Mouse (Mus musculus) B cell, adult 2 months (primary cell): ENCODE results near the gene Igfn1.

Source experiments
- DNase-seq, 2 experiments: peaks; one replicate each; pipeline ENCODE4 v3.0.0; 2022

The Igfn1 gene

DNA sequence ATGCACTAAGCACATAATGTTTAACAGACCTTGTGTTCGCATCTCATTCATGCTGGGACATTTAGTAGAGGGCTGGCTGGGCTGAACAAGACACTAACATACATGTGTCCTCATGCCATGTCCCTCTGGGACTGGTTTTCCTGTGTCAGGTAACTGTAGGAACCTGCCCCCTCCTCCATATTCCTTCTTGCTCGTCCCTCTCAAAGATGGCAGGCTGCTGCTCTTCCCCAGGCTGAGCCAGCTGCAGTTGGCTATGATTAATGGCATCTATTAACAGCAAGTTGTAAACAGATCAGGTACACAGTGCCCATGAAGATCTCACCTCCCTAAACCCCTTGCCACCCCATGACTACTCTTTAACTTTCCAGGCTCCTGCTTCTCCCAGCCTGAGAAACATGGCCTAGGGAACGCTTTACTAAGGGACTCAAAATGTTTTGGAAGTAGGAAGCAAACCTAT, at the start of gene Igfn1:
Gene Igfn1 (minus strand): TSS at position 51 of the 457 bp plus-strand sequence.
- DNase-seq, result no peak

DNA sequence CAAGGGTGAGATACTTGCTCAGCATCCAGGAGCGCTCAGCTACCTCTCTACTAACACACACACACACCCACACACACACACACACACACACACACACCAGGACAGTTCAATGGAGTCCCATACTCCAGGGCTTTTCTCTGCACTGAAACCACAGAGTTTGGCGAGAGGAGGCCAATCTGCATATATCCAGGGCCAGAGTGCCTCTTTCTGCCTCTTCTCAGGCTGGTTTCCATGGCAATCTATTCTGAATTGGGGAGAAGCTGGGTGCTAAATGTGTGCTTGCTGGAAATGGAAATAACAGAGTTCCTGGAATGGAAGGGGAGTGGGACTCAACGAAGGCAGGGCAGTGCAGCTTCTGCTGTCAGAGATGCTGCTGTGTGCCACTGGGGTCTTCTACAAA, 49.6 kb upstream of the Igfn1 start:
- no peak for DNase-seq

DNA sequence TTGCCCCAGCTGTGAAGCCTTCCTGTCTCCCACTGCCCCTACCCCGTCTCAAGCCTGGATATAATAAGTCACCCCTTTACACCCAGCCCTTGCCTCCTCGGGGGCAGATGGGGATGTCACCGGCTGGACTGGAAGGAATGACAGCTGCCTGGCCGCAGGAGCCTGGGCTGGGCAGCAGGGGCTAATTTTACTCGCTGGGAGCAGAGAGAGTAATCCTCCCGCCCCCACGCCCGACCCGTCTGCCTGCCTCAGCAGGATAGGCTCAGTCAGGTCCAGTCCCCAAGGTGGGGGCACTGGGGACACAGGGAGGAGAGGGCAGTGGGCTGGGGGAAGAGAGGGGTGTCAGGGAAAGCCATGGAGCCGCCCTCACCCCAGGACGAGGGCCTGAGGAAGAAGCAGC, 46.4 kb upstream of the Igfn1 start, which contains the start of gene Cacna1s:
Gene Cacna1s (plus strand): TSS at position 204 of the 400 bp plus-strand sequence.
- DNase-seq, result no peak

DNA sequence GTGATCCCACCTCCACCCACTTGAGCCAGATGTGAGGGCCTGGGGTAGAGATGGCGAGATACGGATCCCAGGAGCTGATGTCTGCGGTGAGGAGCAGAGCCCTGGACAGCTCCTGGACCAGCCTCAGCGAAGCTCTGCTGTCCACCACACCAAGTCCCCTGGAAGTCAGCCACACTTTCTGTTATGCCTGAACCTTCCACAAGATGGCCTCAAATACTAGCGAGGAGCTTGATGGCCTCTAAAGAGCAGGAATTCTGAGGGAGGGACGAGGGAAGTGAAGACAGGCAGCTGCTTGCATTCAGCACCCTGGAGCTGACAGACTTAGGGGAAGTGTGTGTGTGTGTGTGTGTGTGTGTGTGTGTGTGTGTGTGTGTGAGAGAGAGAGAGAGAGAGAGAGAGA, 45.3 kb upstream of the Igfn1 start:
- DNase-seq, result peak; percentile 17 to 20

DNA sequence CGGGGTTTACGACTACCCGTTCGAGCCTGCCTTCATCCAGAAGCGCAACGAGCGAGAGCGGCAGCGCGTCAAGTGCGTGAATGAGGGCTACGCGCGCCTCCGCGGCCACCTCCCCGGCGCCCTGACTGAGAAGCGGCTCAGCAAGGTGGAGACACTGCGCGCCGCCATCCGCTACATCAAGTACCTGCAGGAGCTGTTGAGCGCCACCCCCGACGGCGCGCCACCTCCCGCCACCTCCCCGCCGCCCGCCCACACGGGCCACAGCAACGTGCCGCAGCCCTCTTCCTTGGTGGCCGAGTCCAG, 44.8 kb upstream of the Igfn1 start:
- peak; percentile 11 to 19 for DNase-seq

DNA sequence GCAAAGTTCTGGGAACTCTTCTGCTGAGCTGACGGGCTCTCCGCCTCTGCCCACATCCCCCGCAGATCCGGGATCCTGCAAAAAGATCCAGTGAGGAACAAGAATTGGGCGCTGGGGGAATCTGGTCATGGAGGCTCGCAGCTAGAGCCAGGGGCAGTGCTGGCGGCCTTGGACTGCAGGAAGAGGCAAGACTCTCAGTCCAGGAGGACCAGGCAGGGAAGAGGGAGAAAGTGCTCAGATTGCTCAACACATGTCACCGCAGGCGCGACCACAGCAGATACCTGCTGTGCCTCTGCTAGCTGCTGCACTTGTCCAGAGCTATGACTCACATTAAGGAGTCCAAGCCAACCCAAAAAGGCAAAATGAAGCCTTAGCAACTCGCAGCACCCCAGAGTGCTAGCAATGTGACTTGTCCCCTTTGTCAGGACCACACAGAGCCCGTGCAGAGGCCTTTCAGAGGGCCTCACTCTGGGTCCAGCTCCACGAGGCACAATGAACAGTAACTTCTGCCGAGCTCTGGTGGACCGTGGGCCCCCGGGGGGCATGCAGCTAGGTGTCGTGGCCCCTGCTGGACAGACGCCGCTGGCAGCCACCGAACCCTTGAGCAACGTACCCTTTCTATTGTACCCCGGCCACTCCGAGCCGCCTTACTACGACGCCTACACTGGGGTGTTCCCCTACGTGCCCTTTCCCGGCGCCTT, 44.3 kb upstream of the Igfn1 start, which contains the start of gene Ascl5:
Gene Ascl5 (plus strand): TSS at position 493 of the 701 bp plus-strand sequence.
- peak in 1 of 2 experiments; percentile 3 for DNase-seq

DNA sequence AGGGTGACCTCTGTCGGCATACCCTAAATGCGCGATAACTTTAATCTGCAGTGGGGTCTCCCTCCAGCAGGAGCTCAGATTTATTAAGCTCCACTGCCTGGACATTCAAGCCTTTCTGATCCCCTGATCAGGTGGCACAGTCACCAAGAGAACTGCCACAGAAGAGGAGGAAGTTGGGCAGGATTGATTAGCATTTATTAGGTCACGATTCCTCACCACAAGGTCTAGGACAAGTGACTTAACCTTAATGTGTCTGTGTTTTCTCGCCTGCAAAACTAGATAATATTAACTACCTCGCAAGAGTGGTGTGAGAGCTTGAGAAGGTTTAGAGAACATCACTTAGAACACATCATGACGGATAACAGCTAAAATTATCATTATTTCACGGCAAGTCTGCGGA, 41.8 kb upstream of the Igfn1 start:
- DNase-seq, result no peak

DNA sequence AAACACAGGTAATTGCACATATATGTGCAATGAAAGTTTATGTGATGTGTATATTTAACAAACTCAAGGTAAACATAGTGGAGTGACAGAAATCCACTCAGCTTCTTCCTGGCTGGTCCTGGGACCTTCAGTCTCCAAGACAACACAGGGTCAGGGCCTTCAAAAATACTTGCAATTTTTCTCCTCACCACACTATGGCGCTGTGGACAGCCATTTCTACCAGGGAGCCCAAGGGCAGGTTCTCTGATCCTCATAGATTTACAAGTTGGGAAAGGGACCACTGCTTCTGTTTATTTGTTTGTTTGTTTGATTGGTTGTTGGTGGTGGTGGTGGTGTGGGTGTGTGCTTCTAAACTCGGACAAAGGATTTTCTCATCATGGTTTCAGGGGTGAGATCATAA, 41.3 kb upstream of the Igfn1 start:
- peak; percentile 24 to 26 for DNase-seq

DNA sequence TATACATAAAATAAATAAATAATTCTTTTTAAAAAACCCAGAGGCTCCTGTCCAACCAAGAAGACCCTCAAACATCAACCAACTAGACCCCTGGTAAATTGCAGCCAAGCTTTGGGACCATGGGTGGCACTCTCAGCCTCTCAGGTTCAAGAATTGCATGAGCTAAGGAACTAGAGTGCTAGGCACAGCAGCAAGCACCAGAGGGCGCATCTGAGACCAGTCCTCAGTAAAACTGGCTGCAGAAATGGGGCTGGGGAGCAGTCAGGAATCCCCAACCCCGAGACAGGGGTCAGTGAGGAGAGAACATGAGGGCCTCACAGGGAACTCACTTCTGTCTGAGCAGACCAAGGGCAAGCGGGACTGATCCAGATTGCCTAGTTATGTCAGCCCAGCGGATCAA, 39.6 kb upstream of the Igfn1 start:
- DNase-seq, result peak; percentile 57 to 63

DNA sequence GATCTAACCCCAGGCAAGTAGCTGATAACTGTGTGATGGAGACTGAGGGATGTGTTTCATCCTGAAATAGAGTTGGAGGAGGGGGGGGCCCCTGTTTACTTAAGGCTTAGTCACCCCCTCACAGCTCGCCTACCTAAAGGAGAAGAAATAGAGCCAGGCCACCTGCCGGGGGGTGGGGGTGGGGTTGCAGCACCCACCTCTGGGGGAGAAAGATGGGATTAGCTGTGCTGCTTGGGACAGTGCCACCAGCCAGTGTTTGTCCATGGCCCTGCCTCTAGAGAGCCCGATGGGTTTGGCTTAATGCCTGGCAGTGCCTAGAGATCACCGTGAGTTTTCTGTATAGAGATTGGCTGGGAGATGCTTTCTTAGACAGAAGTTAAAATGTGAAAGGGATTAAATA, 34.7 kb upstream of the Igfn1 start:
- DNase-seq, result no peak

DNA sequence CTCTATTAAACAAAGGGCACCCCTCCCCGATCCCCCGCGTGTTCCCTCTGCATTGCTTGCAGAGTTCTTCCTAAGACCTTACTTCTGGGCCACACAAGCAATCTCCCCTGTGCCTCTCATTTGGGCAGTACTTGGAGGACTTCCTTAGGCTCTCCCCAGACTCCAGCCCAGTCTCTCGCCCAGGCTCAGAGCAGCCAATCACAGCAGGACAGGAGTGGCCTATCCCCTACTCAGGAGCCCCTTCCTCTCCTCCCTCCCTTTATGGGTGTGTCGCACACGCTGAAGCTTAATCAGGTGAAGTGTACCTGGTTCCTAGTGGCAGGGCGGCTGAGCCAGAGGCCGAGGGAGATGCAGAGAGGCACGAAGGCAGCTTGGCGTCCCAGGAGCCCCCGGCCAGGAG, 34.3 kb upstream of the Igfn1 start:
- DNase-seq, result no peak

DNA sequence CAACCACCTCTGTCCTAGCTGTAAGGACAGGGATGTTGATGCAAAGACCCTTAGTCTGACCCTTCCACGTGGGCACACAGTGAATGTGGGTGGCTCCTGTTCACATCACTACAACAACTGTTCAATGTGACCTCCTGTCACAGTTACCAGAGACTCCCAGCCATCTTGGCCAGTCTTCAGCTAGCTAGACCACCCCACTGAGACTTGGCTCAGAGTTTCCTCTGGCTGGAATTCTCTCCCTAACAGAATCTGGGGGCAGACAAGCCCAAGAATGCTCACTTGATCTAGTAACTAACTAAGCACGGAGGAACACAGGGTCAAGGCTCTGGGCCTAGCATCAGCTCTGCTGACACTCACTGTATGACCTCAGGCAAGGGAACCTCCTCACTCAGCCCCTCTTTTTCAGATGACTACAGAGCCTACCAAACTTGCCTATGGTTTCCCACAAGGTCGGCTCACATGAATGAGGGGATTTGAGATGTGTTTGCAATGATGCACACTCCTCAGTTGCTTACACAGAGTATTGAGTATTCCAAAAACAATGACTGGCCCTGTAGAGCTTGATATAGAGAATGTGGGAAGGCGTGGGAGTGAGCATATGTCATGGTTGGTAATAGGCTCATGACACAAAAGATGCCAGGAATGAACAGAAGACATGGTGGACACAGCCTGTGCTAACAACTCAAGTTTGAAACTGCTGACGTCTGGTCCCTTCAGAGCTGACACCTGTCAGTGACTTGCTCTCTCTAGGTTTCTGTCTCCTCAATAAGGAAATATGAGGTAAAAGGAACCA, 32.8 kb upstream of the Igfn1 start:
- no peak for DNase-seq

DNA sequence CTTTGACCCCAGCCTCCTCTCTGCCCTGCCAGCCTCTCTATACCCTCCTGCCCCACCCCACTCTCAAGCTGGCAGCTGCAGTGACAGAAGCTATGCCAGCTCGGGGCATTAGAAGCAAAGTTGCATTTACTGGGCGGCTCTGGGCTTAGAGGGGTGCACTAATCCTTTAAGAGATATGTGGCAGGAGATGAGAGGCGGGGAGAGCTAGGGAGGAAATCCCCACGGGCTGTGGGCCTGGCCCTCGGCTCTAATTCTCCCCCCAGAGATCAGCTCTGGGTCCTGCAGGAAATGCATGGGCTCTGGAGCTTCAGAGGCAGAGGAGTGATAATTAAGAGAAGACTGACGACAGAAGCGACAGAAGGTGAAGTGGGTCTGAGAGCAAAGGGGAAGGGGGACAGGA, 26.8 kb upstream of the Igfn1 start:
- DNase-seq, result no peak

DNA sequence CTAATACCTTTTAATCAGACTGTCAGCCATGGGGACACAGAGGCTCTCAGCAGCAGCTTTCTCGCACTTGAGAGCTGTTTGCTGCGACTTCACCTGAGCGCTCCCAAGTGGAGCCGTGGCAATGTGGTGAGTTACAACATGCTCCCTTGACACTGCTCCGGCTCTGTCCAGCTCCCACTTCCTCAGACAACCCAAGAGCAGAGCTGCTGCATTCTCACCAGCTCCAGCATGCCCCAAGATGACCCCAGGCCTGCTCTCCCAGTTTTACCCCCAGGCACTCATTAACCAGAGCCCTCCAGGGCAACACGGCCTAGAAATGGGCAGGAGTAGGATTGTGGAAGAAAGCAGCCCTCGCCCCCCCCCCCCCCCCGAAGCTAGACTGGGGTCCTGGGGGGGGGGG, 25.6 kb upstream of the Igfn1 start:
- DNase-seq, result no peak

DNA sequence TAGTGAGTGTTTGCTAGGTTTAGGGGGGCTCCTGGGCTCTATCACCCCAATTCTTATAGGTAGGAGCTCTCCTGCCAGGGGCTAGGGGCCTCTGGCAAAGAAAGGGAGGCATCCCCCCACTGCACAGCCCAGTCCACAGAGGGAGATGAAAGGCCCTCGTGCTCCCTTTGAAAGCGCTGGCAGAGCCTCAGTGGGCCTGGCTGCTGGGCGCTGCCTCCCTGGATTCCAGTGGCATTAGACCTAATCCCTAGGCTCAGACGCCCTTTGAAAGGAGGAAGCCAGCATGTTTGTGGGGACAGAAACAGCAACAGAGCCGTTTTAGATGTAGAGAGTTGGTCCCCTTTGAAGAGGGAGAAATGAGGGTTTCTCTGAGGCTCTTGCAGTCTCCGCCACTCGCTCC, 24.1 kb upstream of the Igfn1 start:
- no peak for DNase-seq

DNA sequence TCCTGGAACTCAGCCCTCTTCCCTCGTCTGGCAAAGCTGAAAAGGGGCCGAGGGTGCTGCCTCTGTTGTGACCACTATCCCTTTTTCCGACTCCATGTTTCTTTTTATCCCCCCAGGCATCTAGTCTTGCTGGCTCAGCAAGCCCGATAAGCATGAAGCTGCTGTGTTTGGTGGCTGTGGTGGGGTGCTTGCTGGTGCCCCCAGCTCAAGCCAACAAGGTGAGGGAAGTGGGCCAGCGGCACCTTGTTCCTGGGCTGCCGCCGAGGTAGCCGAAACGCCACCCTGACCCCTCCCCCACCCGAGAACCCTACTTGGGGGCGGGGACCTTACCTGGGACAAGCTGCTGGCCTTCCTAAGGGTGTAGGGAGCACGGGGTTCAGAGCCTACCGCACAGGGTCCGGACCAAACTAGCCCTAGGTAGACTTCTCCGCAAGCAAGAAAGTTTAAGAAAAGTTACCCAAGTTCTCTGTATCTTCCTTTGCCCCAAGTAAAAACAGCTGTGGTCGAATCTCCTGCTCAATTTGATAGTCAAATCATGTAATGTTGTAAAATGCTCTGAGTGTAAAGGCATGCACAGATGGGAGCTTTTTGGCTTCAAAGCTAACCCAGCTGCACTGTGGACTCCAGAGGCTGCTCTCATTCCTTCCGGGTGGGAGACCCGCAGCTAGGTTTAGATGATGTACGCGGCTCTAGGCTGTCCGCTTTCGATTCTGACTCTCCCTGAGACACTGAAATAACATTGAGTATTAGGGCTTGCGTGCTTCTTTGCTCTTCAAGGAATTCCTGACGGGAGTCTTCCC, 12.4 kb upstream of the Igfn1 start:
- peak; percentile 50 to 57 for DNase-seq

DNA sequence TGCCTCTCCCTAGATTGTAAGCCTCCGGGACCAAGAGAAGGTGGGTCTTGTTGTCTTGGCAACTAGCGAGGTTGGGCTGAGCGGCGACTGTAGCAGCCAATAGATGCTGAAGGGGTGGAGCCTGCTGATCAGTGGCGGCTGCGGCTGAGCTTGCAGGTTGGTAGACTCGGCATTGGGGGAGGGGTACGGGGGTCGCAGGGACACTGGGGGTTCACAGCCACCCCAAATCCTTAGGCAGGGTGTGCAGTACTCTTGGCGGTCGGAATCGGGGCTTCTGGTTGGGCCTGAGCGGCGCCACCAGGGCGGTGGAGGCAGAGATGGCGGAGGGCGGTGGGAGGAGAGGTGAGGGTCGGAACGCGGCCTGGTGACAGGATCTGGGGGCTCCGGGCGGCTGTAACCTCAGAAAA, 11.8 kb upstream of the Igfn1 start:
- peak; percentile 79 to 80 for DNase-seq

DNA sequence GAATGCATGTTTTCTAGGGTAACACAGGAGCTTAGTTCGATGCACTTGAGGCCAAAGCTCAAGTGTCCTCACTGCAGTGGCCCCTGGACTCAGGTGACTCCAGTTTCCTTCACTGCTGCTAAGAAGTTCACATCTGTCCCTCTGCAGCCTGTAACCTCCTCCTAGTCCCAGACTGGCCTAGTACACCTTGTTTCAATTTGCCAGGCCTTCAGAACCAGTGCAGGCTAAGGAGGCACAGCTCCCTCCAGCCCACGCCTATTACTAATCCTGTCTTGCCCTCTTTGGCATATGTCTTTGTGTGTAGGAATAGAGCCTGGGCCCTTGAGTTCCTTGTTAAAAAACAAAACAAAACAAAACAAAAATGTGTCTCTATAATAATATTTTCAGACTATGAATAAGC, 11.2 kb upstream of the Igfn1 start:
- DNase-seq, result peak; percentile 3 to 8

DNA sequence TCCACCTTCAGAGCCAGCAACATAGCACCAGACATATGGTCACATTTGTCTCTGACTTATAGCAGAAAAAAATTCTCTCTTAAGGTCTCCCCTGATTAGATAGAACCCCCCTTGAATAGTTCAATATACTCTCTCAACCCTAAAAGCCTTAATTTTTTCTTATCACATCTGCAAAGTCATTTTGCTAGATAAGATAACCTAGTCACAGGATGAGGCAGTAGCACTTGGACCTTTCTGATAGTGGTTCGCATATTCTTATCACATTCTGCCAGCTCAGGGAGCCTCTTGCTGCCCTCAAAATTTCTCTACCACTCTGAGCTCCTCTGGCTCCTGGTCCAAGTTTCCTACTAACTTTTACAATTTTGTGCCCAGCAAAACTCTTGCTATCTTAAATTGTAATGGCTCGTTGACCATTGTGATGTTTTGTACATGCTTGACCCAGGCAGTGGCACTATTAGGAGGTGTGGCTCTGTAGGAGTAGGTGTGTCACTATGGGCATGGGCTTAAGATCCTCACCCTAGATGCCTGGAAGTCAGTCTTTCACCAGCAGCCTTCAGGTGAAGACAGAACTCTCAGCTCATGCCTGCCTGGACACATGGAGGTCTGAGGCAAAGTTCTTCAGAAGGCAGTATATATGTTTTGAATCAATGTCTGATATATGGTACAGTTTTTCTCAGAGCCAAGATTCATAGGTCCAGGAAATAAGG, 8.8 kb upstream of the Igfn1 start:
- no peak for DNase-seq

DNA sequence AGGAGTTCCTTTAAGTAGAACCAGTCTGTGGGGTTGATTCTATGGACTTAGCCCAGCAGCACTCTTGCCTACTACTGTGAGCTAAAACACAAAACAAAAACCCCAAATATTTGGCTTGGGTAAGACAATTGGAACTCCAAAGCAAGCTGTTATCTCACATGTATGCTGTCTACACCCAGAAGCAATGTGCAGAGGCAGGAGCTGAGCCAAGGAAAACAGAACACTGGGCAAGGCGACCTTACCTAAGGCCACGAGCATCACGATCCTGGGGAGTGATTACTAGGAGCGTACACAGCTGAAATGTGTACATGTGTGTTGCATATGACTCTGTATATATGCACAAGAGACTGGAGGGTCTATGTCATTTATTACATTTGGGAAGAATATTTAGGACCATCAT, 7.4 kb upstream of the Igfn1 start:
- DNase-seq, result no peak

DNA sequence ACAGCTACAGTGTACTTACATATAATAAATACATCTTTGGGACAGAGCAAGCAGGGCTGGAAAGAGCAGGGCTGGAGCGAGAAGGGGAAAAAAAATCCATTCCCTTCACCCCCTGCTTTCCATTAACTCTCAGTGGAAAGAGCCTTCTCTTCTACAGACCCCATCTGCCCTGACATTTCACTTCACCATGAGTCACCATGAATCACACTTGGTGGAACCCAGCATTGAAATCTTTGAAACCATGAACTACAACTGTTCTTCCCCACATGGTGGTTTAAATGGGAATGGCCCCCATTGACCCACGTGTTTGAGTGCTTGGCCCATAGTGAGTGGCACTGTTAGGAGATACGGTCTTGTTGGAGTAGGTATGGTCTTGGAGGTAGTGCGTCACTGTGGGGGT, 4.1 kb upstream of the Igfn1 start:
- no peak for DNase-seq

DNA sequence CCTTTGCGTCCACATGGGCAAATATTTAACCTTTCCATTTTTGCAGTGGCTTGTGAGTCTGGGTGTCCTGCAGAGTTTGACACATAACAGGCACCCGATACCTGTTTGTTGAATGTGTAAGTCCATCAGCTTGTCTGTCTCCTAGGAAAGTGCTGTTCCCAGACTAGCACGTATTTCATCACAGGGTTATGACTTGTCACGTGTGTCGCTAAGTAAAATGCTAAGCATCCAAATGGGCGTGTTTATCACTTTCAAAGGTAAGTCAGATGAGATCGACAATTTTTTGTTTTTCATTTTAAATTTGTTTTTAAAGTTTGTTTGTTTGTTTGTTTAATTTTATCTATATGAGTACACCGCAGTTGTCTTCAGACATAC, 2.0 kb upstream of the Igfn1 start:
- no peak for DNase-seq
